Mouse (Mus musculus): ENCODE measurements at regions not wholly inside any gene's neighbourhood (a gene's known extent, or its start where the extent isn't known, plus 50 kb on each side); places are given as distances from the start of the nearest gene placed in this dataset.

DNA sequence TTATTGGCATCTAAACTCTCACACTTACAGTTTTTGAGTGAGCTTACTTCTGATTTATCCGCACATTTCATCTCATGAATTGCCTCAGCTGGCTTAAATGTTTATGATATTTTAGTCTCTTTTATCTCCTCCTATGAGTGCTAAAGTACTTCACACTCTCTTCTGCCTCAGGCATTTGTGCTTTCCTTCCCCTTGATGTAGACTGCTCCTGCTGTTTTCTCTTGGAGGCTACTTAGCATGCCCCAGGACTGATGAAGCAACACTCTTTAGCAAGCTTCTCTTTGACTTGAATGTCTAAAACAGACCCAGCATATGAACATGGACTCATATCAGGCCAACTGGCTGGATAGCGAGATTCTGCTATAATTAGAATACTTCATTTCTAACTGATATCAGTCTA, 882.8 kb downstream of the Tecrl start:
- TF ChIP-seq MYOG (IDR thresholded peaks at IDR 0.05; ENCODE audit: control insufficient read depth, extremely low read depth, insufficient read length) (no peak), CEBPB (IDR thresholded peaks at IDR 0.05; ENCODE audit: low read depth) (no peak), USF1 (IDR thresholded peaks at IDR 0.05; ENCODE audit: low read depth) (no peak), MAX (IDR thresholded peaks at IDR 0.05) (no peak), MYOD1 (IDR thresholded peaks at IDR 0.05; ENCODE audit: control insufficient read depth, insufficient read length, low read depth) (no peak), CTCF (IDR thresholded peaks at IDR 0.05; ENCODE audit: control insufficient read depth, insufficient read depth, insufficient read length) (no peak), FOSL1 (IDR thresholded peaks at IDR 0.05; ENCODE audit: insufficient read depth, low read length, poor library complexity, severe bottlenecking) (no peak)
- no peak overlapping the region for H3K4me3 ChIP-seq (ENCODE audit: insufficient read depth, poor library complexity, severe bottlenecking)
- H3K36me3 ChIP-seq (ENCODE audit: control insufficient read depth, insufficient read depth): no peaks in the 10 kb centered on the region
- no peaks in the 10 kb centered on the region for H3K79me3 ChIP-seq (ENCODE audit: low read depth)
- H3ac ChIP-seq (ENCODE audit: control insufficient read depth, insufficient read length, low read depth): no peak overlapping the region
- H3K79me2 ChIP-seq (ENCODE audit: control insufficient read depth, insufficient read depth): no peaks in the 10 kb centered on the region
- no peaks in the 10 kb centered on the region for H3K27me3 ChIP-seq (ENCODE audit: control insufficient read depth, insufficient read depth, insufficient read length)

DNA sequence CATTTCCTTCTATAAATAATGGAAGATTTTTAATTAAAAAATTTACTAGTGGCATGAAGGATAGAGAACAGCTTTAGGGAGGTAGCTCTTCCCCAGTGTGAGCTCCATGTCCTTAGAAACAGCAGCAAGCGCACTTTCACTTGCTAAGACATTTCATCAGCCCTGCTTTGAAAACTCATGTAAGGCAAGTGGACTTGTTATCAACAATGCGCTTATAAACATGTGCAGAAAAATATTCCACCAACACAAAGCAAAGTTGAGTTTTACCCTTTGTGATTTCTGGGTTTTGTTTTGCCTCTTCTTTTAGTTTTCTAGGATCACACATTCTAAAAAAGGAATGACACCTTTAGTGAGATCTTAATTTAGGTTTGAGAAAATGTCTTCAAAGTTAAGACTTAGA, 890.7 kb downstream of the Tecrl start:
- Histone ChIP-seq H3ac (ENCODE audit: control insufficient read depth, insufficient read length, low read depth) (no peak overlapping the region), H3K4me3 (ENCODE audit: insufficient read depth, poor library complexity, severe bottlenecking) (no peak overlapping the region), H3K79me3 (ENCODE audit: low read depth) (no peaks in the 10 kb centered on the region), H3K36me3 (ENCODE audit: control insufficient read depth, insufficient read depth) (no peaks in the 10 kb centered on the region), H3K79me2 (ENCODE audit: control insufficient read depth, insufficient read depth) (no peaks in the 10 kb centered on the region), H3K27me3 (ENCODE audit: control insufficient read depth, insufficient read depth, insufficient read length) (no peaks in the 10 kb centered on the region)
- TF ChIP-seq MYOD1 (IDR thresholded peaks at IDR 0.05; ENCODE audit: control insufficient read depth, insufficient read length, low read depth) (no peak), CTCF (IDR thresholded peaks at IDR 0.05; ENCODE audit: control insufficient read depth, insufficient read depth, insufficient read length) (no peak), MYOG (IDR thresholded peaks at IDR 0.05; ENCODE audit: control insufficient read depth, extremely low read depth, insufficient read length) (no peak), FOSL1 (IDR thresholded peaks at IDR 0.05; ENCODE audit: insufficient read depth, low read length, poor library complexity, severe bottlenecking) (no peak), CEBPB (IDR thresholded peaks at IDR 0.05; ENCODE audit: low read depth) (no peak), USF1 (IDR thresholded peaks at IDR 0.05; ENCODE audit: low read depth) (no peak), MAX (IDR thresholded peaks at IDR 0.05) (no peak)

DNA sequence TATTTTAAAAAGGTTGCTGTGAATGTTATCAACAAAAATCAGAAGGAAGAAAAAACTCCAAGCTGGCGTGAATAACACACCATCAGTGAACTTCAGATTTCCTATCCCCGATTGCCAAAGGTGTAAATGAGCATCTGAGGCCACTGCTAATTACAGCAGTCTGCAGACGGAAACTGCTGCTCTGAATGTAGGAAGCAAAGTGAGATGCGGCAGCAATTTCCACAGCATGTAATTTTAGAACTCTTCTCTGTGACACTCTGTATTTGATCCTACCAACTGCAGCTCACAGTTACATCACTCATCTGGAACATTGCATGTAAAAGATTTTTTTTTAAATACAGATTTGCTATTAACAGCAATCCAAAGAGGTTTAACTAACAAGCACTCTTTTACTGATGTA, 913.7 kb downstream of the Tecrl start:
- Histone ChIP-seq H3K4me3 (ENCODE audit: insufficient read depth, poor library complexity, severe bottlenecking) (no peak overlapping the region), H3K79me2 (ENCODE audit: control insufficient read depth, insufficient read depth) (no peaks in the 10 kb centered on the region), H3K27me3 (ENCODE audit: control insufficient read depth, insufficient read depth, insufficient read length) (no peaks in the 10 kb centered on the region), H3K79me3 (ENCODE audit: low read depth) (no peaks in the 10 kb centered on the region), H3K36me3 (ENCODE audit: control insufficient read depth, insufficient read depth) (no peaks in the 10 kb centered on the region), H3ac (ENCODE audit: control insufficient read depth, insufficient read length, low read depth) (no peak overlapping the region)
- TF ChIP-seq USF1 (IDR thresholded peaks at IDR 0.05; ENCODE audit: low read depth) (no peak), MYOG (IDR thresholded peaks at IDR 0.05; ENCODE audit: control insufficient read depth, extremely low read depth, insufficient read length) (no peak), CEBPB (IDR thresholded peaks at IDR 0.05; ENCODE audit: low read depth) (no peak), FOSL1 (IDR thresholded peaks at IDR 0.05; ENCODE audit: insufficient read depth, low read length, poor library complexity, severe bottlenecking) (no peak), MAX (IDR thresholded peaks at IDR 0.05) (no peak), MYOD1 (IDR thresholded peaks at IDR 0.05; ENCODE audit: control insufficient read depth, insufficient read length, low read depth) (no peak), CTCF (IDR thresholded peaks at IDR 0.05; ENCODE audit: control insufficient read depth, insufficient read depth, insufficient read length) (no peak)

DNA sequence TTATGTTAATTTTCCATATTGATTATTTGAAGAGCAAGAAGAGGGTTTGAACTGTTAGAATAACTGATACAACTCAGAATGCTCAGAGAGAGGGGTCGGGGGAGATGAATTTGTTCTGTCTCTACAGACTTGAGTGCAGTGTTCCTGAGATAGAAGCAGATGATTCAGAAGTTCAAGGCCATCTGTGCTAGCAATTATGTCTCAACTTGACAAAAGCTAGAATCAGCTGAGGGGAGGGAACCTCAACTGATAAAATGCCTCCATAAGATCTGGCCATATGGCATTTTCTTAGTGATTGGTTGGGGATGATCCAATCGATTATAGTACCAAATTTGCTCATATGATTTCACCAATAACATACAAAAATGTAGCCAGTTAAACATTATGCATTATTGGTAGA, 914.9 kb downstream of the Tecrl start:
- no peaks in the 10 kb centered on the region for H3K79me3 ChIP-seq (ENCODE audit: low read depth)

GRCm38 (mm10) chr5:82420396-82420795, 934.6 kb downstream of the Tecrl start:
- Histone ChIP-seq H3K79me3 (ENCODE audit: low read depth) (no peaks in the 10 kb centered on the region), H3K4me3 (ENCODE audit: insufficient read depth, poor library complexity, severe bottlenecking) (no peak overlapping the region), H3K79me2 (ENCODE audit: control insufficient read depth, insufficient read depth) (no peaks in the 10 kb centered on the region), H3K36me3 (ENCODE audit: control insufficient read depth, insufficient read depth) (no peaks in the 10 kb centered on the region), H3K27me3 (ENCODE audit: control insufficient read depth, insufficient read depth, insufficient read length) (no peaks in the 10 kb centered on the region), H3ac (ENCODE audit: control insufficient read depth, insufficient read length, low read depth) (no peak overlapping the region)
- TF ChIP-seq FOSL1 (IDR thresholded peaks at IDR 0.05; ENCODE audit: insufficient read depth, low read length, poor library complexity, severe bottlenecking) (no peak), MAX (IDR thresholded peaks at IDR 0.05) (no peak), CEBPB (IDR thresholded peaks at IDR 0.05; ENCODE audit: low read depth) (no peak), CTCF (IDR thresholded peaks at IDR 0.05; ENCODE audit: control insufficient read depth, insufficient read depth, insufficient read length) (no peak), MYOG (IDR thresholded peaks at IDR 0.05; ENCODE audit: control insufficient read depth, extremely low read depth, insufficient read length) (no peak), MYOD1 (IDR thresholded peaks at IDR 0.05; ENCODE audit: control insufficient read depth, insufficient read length, low read depth) (no peak), USF1 (IDR thresholded peaks at IDR 0.05; ENCODE audit: low read depth) (no peak)

More for the DNA sequence above, 914.9 kb downstream of the Tecrl start:
- Histone ChIP-seq H3K79me2 (ENCODE audit: control insufficient read depth, insufficient read depth) (no peaks in the 10 kb centered on the region), H3K27me3 (ENCODE audit: control insufficient read depth, insufficient read depth, insufficient read length) (no peaks in the 10 kb centered on the region), H3ac (ENCODE audit: control insufficient read depth, insufficient read length, low read depth) (no peak overlapping the region), H3K36me3 (ENCODE audit: control insufficient read depth, insufficient read depth) (no peaks in the 10 kb centered on the region), H3K4me3 (ENCODE audit: insufficient read depth, poor library complexity, severe bottlenecking) (no peak overlapping the region)
- no peak for TF ChIP-seq CEBPB (IDR thresholded peaks at IDR 0.05; ENCODE audit: low read depth)
- no peak for TF ChIP-seq FOSL1 (IDR thresholded peaks at IDR 0.05; ENCODE audit: insufficient read depth, low read length, poor library complexity, severe bottlenecking)
- no peak for TF ChIP-seq MYOD1 (IDR thresholded peaks at IDR 0.05; ENCODE audit: control insufficient read depth, insufficient read length, low read depth)
- TF ChIP-seq MAX (IDR thresholded peaks at IDR 0.05): no peak
- no peak for TF ChIP-seq USF1 (IDR thresholded peaks at IDR 0.05; ENCODE audit: low read depth)
- TF ChIP-seq MYOG (IDR thresholded peaks at IDR 0.05; ENCODE audit: control insufficient read depth, extremely low read depth, insufficient read length): no peak
- TF ChIP-seq CTCF (IDR thresholded peaks at IDR 0.05; ENCODE audit: control insufficient read depth, insufficient read depth, insufficient read length): no peak

All from C2C12 (cell line).